Mouse (Mus musculus): Measurements from ENCODE around the gene Fbxl17. TPM values are rescaled to one million over a fixed set of nuclear protein-coding genes. Genes with fewer than 3 reads are reported as not detected.

Fbxl17 gene
- total and polyA plus RNA-seq, 3 experiments: 5.0 to 9.7 TPM; not detected in 1

DNA sequence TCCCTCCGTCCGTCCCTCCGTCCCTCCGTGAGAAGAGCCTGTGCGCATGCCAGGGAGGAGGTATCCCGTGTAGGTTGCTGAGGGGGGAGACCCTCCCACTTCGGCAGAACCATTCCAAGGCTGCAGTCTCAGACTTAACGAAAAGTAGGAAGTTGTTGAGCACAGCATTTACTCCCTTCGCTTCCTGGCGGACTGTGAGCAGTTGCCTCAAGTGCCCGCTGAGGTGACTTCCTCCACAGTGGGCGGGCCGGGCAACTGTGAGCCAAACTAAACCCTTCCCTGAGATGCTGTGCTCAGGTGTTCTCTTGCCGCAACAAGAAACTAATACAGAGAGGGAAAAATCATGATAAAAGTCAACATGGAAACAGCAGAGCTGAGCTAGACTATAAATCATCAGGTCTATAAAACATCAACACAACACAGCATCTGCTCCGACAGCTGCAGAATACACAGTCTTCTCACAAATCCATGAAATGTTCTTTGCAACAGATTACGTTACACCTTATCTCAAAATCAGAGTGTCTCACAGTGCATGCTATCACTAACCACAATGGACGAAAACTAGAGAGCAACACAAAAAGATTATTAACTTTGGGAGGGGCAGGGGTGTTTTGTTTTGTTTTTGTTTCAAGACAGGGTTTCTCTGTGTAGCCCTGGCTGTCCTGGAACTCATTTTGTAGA lies 69.3 kb downstream of the Fbxl17 start:
- no peak overlapping the region for H3K27ac ChIP-seq (ENCODE audit: control insufficient read depth, low read depth, low read length)
- no peaks in the 10 kb centered on the region for H3K79me2 ChIP-seq (ENCODE audit: control insufficient read depth, insufficient read depth, low read length, poor library complexity)
- no peaks in the 10 kb centered on the region for H3K9me3 ChIP-seq (replicated peaks; ENCODE audit: insufficient read depth, low read length)
- DNase-seq (ENCODE audit: low read depth, low spot score): no peak
- peaks cover 4 to 20% of the 10 kb centered on the region in 2 experiments; a peak in 3 of 4 replicates for H3K4me1 ChIP-seq (ENCODE audit: control insufficient read depth in 1 of 2, insufficient read depth in 2 of 2, low read length in 2 of 2)
- H3K27me3 ChIP-seq (ENCODE audit: control insufficient read depth in 1 of 2, insufficient read depth in 2 of 2, low read length in 2 of 2): no peaks in the 10 kb centered on the region
- no peak overlapping the region for H3K4me3 ChIP-seq (ENCODE audit: control insufficient read depth in 1 of 2, insufficient read depth in 1 of 2, low read depth in 2 of 2, low read length in 2 of 2)
- TF ChIP-seq POLR2AphosphoS5 (IDR thresholded peaks at IDR 0.05; ENCODE audit: borderline replicate concordance, low read depth, low read length): no peak
- no peak for TF ChIP-seq MEF2A (IDR thresholded peaks at IDR 0.05; ENCODE audit: extremely low read depth, insufficient replicate concordance, low read depth, low read length, poor library complexity, severe bottlenecking)
- 0 out of 2 replicates have a peak, but pooled peaks have one; percentile 28 for TF ChIP-seq GATA1 (IDR thresholded peaks at IDR 0.05; ENCODE audit: low read depth, low read length)
- no peak for TF ChIP-seq ETS1 (IDR thresholded peaks at IDR 0.05; ENCODE audit: low read depth, low read length)
- TF ChIP-seq RCOR1 (IDR thresholded peaks at IDR 0.05; ENCODE audit: low read depth, low read length): peak; percentile 72; the same call in 1 of the 2 replicates
- H3K36me3 ChIP-seq (ENCODE audit: control insufficient read depth in 1 of 2, insufficient read depth in 2 of 2, low read length in 2 of 2): peaks cover 0 to 18% of the 10 kb centered on the region in 2 experiments; a peak in 3 of 4 replicates
- no peak overlapping the region for H3K9ac ChIP-seq (ENCODE audit: control insufficient read depth, low read depth, low read length, poor library complexity, severe bottlenecking)

DNA sequence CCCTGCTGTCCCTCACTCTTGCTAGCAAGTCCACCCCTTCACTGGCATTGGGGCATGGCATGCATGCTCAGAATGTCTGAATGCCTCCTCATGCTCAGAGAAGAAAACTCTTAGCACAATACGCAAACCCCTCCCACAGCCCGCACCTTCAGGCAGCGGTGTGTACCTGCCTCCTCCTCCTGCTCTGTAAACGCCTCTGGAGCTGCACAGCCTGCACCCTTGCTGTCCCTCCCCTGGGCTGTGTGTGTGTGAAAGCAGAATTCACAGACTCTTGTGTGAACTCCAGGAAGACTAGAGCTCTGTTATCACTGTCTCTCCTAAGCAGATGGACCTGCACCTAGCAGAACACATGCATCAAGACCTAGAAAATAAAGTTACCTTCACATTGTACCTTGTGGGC lies 76.0 kb downstream of the Fbxl17 start:
- DNase-seq (ENCODE audit: low read depth, low spot score): no peak
- H3K27ac ChIP-seq (ENCODE audit: control insufficient read depth, low read depth, low read length): no peak overlapping the region
- peaks cover 0 to 6% of the 10 kb centered on the region in 2 experiments; a peak in 1 of 4 replicates for H3K4me1 ChIP-seq (ENCODE audit: control insufficient read depth in 1 of 2, insufficient read depth in 2 of 2, low read length in 2 of 2)
- no peaks in the 10 kb centered on the region for H3K79me2 ChIP-seq (ENCODE audit: control insufficient read depth, insufficient read depth, low read length, poor library complexity)
- H3K9ac ChIP-seq (ENCODE audit: control insufficient read depth, low read depth, low read length, poor library complexity, severe bottlenecking): no peak overlapping the region
- TF ChIP-seq TAL1 (IDR thresholded peaks at IDR 0.05; ENCODE audit: low read length) (no peak), ZKSCAN1 (IDR thresholded peaks at IDR 0.05; ENCODE audit: low read depth, low read length) (no peak), MAX (IDR thresholded peaks at IDR 0.05; ENCODE audit: low read length) (no peak), ZC3H11A (IDR thresholded peaks at IDR 0.05; ENCODE audit: low read depth, low read length) (no peak)
- H3K4me3 ChIP-seq (ENCODE audit: control insufficient read depth in 1 of 2, insufficient read depth in 1 of 2, low read depth in 2 of 2, low read length in 2 of 2): no peak overlapping the region
- H3K9me3 ChIP-seq (replicated peaks; ENCODE audit: insufficient read depth, low read length): no peaks in the 10 kb centered on the region
- H3K27me3 ChIP-seq (ENCODE audit: control insufficient read depth in 1 of 2, insufficient read depth in 2 of 2, low read length in 2 of 2): no peaks in the 10 kb centered on the region
- peaks cover 0 to 3% of the 10 kb centered on the region in 2 experiments; a peak in 1 of 4 replicates for H3K36me3 ChIP-seq (ENCODE audit: control insufficient read depth in 1 of 2, insufficient read depth in 2 of 2, low read length in 2 of 2)

DNA sequence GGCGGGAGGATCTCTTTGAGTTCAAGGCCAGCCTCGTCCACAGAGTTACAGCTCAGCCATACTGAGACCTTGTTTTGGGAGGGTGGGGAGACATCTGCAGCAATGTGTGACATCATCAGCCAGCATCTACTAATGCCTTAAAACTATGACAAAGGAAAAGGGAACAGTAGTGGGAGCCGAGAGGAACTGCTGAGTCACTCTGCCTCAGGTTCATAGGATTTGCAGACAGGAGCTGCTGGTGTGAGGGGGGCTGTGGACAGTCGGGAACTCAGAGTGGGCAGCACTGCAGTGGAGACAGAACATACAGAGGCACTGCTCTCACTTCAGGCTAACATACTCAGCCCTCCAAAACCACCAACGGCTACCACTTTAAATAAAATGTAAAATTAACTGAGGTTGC lies 77.1 kb downstream of the Fbxl17 start:
- H3K9me3 ChIP-seq (replicated peaks; ENCODE audit: insufficient read depth, low read length): no peaks in the 10 kb centered on the region
- no peak for DNase-seq (ENCODE audit: low read depth, low spot score)
- no peak overlapping the region for H3K4me3 ChIP-seq (ENCODE audit: control insufficient read depth in 1 of 2, insufficient read depth in 1 of 2, low read depth in 2 of 2, low read length in 2 of 2)
- TF ChIP-seq MXI1 (IDR thresholded peaks at IDR 0.05; ENCODE audit: low read depth, low read length) (no peak), POLR2AphosphoS5 (IDR thresholded peaks at IDR 0.05; ENCODE audit: borderline replicate concordance, low read depth, low read length) (no peak), POLR2AphosphoS2 (IDR thresholded peaks at IDR 0.05; ENCODE audit: low read length) (no peak), MEF2A (IDR thresholded peaks at IDR 0.05; ENCODE audit: extremely low read depth, insufficient replicate concordance, low read depth, low read length, poor library complexity, severe bottlenecking) (no peak), CHD1 (IDR thresholded peaks at IDR 0.05; ENCODE audit: low read depth, low read length) (no peak), MAZ (IDR thresholded peaks at IDR 0.05; ENCODE audit: low read depth, low read length) (no peak), TAL1 (IDR thresholded peaks at IDR 0.05; ENCODE audit: low read length) (no peak), RAD21 (IDR thresholded peaks at IDR 0.05; ENCODE audit: low read depth, low read length) (no peak), ELF1 (IDR thresholded peaks at IDR 0.05; ENCODE audit: low read depth, low read length) (no peak), E2F4 (IDR thresholded peaks at IDR 0.05; ENCODE audit: borderline replicate concordance, low read depth, low read length) (no peak)
- H3K36me3 ChIP-seq (ENCODE audit: control insufficient read depth in 1 of 2, insufficient read depth in 2 of 2, low read length in 2 of 2): no peaks in the 10 kb centered on the region
- peaks cover 0 to 4% of the 10 kb centered on the region in 2 experiments; a peak in 1 of 4 replicates for H3K4me1 ChIP-seq (ENCODE audit: control insufficient read depth in 1 of 2, insufficient read depth in 2 of 2, low read length in 2 of 2)
- no peaks in the 10 kb centered on the region for H3K27me3 ChIP-seq (ENCODE audit: control insufficient read depth in 1 of 2, insufficient read depth in 2 of 2, low read length in 2 of 2)
- H3K9ac ChIP-seq (ENCODE audit: control insufficient read depth, low read depth, low read length, poor library complexity, severe bottlenecking): no peak overlapping the region
- H3K79me2 ChIP-seq (ENCODE audit: control insufficient read depth, insufficient read depth, low read length, poor library complexity): no peaks in the 10 kb centered on the region
- no peak overlapping the region for H3K27ac ChIP-seq (ENCODE audit: control insufficient read depth, low read depth, low read length)

Measured in MEL (cell line).